Mouse (Mus musculus) kidney, adult 11 months (tissue): ENCODE data around the gene Slc35e1.

Source experiments
- DNase-seq: peaks from one replicate; pipeline ENCODE4 v3.0.0; 2022

Gene Slc35e1

GRCm38 (mm10) chr8:72474826-72475546 lies 17.4 kb downstream of the Slc35e1 start, which contains the start of gene Cherp:
TSS of gene Cherp (minus strand) at chr8:72475226.
- peak; percentile 98 for DNase-seq

GRCm38 (mm10) chr8:72470684-72471083 lies 21.7 kb downstream of the Slc35e1 start:
- peak; percentile 26 for DNase-seq

GRCm38 (mm10) chr8:72469984-72470383 lies 22.4 kb downstream of the Slc35e1 start:
- no peak for DNase-seq

- DNase-seq = peak; percentile 54
These were observed 23.2 kb downstream of the Slc35e1 start for GRCm38 (mm10) chr8:72469243-72469642.

GRCm38 (mm10) chr8:72464211-72464610 lies 28.2 kb downstream of the Slc35e1 start:
- DNase-seq = no peak

GRCm38 (mm10) chr8:72459881-72460533 lies 32.4 kb downstream of the Slc35e1 start:
- DNase-seq = no peak

GRCm38 (mm10) chr8:72458457-72458856 lies 34.0 kb downstream of the Slc35e1 start:
- no peak for DNase-seq

- no peak for DNase-seq
These were observed 34.6 kb downstream of the Slc35e1 start for GRCm38 (mm10) chr8:72457806-72458205.

GRCm38 (mm10) chr8:72455317-72455716 lies 37.1 kb downstream of the Slc35e1 start:
- no peak for DNase-seq

- DNase-seq = no peak
These were observed 38.5 kb downstream of the Slc35e1 start for GRCm38 (mm10) chr8:72453904-72454303.

- no peak for DNase-seq
These were observed 40.9 kb downstream of the Slc35e1 start for GRCm38 (mm10) chr8:72451516-72451915.

- no peak for DNase-seq
These were observed 47.3 kb downstream of the Slc35e1 start for GRCm38 (mm10) chr8:72445071-72445470.

GRCm38 (mm10) chr8:72443994-72444350 lies 48.4 kb downstream of the Slc35e1 start:
- DNase-seq = no peak

- DNase-seq = peak; percentile 98
These were observed 48.9 kb downstream of the Slc35e1 start, which contains the start of the genes Calr3 and 1700030K09Rik for GRCm38 (mm10) chr8:72443338-72443993. TSS of gene Calr3 (minus strand) at chr8:72443870. TSS of gene 1700030K09Rik (plus strand) at chr8:72443880.

- DNase-seq = no peak
These were observed 54.0 kb downstream of the Slc35e1 start for GRCm38 (mm10) chr8:72438248-72439015.

- DNase-seq = peak; percentile 44
These were observed 57.5 kb downstream of the Slc35e1 start for GRCm38 (mm10) chr8:72434952-72435351.
